Mouse (Mus musculus): Measurements from ENCODE around the gene Slc9a5.

Gene Slc9a5

GRCm38 (mm10) chr8:105408331-105408730 lies 59.7 kb downstream of the Slc9a5 start:
- no peak for DNase-seq (ENCODE audit: low read depth, low spot score)

- DNase-seq (ENCODE audit: low read depth, low spot score), result no peak
Observed at GRCm38 (mm10) chr8:105409947-105410346, 61.3 kb downstream of the Slc9a5 start.

GRCm38 (mm10) chr8:105413391-105413790 lies 64.7 kb downstream of the Slc9a5 start, which contains the start of the genes Kctd19 and Lrrc36:
TSS of gene Kctd19 (minus strand) at chr8:105413502.
TSS of gene Lrrc36 (plus strand) at chr8:105413571.
- DNase-seq (ENCODE audit: low read depth, low spot score), result no peak

DNA sequence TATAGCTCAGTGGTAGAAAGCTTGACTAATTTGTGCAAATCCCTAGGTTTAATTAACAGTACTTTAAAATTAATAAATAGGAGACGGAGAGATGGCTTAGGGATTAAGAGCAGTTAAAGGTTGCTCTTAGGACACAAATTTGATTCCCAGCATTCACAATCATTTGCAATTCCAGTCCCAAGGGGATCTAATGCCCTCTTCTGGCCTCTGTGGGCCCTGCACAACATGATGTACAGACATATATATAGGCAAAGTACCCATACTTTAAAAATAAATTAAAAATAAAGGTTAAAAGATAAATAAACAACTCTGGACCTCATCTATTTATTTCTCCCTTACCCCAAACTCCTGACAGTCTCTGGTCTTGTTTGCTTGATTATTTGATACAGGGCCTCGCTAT lies 70.3 kb downstream of the Slc9a5 start:
- DNase-seq (ENCODE audit: low read depth, low spot score), result no peak
